Mouse (Mus musculus) kidney, postnatal 0 days (tissue): Measurements from ENCODE around the gene Angptl6. TPM values are rescaled to one million over a fixed set of nuclear protein-coding genes. Genes with fewer than 3 reads are reported as not detected.

ENCODE experiments used
- ATAC-seq: fragments of 200-750 bp; cut with Nextera tagmentation; replicated peaks from 2 replicates; pipeline ENCODE4 v1.8.0; 2017; ENCODE audit warnings: low read depth, moderate number of reproducible peaks, moderate TSS enrichment, moderate library complexity; ENCODE audit not compliant: low FRiP score
- DNase-seq: peaks from one replicate; pipeline ENCODE4 v3.0.0-alpha.2; 2016; ENCODE audit warnings: low spot score
- H3K27ac ChIP-seq: fragments of 300-500 bp; sonication (generic); 2 replicates; pipeline ENCODE4 v1.5.1; 2014; ENCODE audit warnings: mild to moderate bottlenecking
- H3K27me3 ChIP-seq: fragments of 300-500 bp; sonication (generic); 2 replicates; pipeline ENCODE4 v1.6.1; 2014; ENCODE audit warnings: low read length, mixed read lengths; ENCODE audit not compliant: insufficient read depth
- H3K36me3 ChIP-seq: fragments of 300-500 bp; sonication (generic); 2 replicates; pipeline ENCODE4 v1.6.1; 2014; ENCODE audit warnings: low read length, mixed read lengths; ENCODE audit not compliant: insufficient read depth
- H3K4me1 ChIP-seq: fragments of 300-500 bp; sonication (generic); replicated peaks from 2 replicates; pipeline ENCODE4 v1.6.1; 2014; ENCODE audit warnings: antibody characterized with exemption, low read length, mixed read lengths; ENCODE audit not compliant: insufficient read depth
- H3K4me2 ChIP-seq: fragments of 300-500 bp; sonication (generic); 2 replicates; pipeline ENCODE4 v1.6.1; 2014; ENCODE audit warnings: mild to moderate bottlenecking, low read length, moderate library complexity, mixed read lengths
- H3K4me3 ChIP-seq: fragments of 300-500 bp; sonication (generic); replicated peaks from 2 replicates; pipeline ENCODE4 v1.5.1; 2014; ENCODE audit warnings: low read depth, low read length
- H3K9ac ChIP-seq: fragments of 300-500 bp; sonication (generic); 2 replicates; pipeline ENCODE4 v1.6.1; 2014; ENCODE audit warnings: low read depth, low read length
- H3K9me3 ChIP-seq: fragments of 300-500 bp; sonication (generic); replicated peaks from 2 replicates; pipeline ENCODE4 v1.6.1; 2016; ENCODE audit warnings: low read length, inconsistent platforms, mixed read lengths
- CTCF ChIP-seq: IDR thresholded peaks from 2 replicates; pipeline ENCODE4 v1.5.1; 2016; ENCODE audit warnings: antibody characterized with exemption, low read depth, mild to moderate bottlenecking, moderate library complexity
- WGBS: fragments of 180-500 bp; shearing (Covaris S2); extraction: QIAGEN DNeasy Blood & Tissue Kit; methylation state at CpG from one replicate; pipeline ENCODE4 v1.1.7; 2014; 5-methylcytosine and 5-hydroxymethylcytosine counted together
- polyA plus RNA-seq: library from polyadenylated mRNA; unstranded; fragments of >200 nt; fragmentation: Nextera tagmentation; extraction: Ambion mirVana; gene quantifications from 2 replicates; pipeline ENCODE4 v1.2.1, GENCODE M21; 2015

The Angptl6 gene
- 2.5 and 2.6 TPM in 2 replicates for polyA plus RNA-seq

- ATAC-seq = no peak
- H3K36me3 ChIP-seq = no peaks in the 10 kb centered on the region
- peak within 1 kb of the TSS; percentile 27 for H3K4me3 ChIP-seq
- TF ChIP-seq CTCF = no peak
- peak within 1 kb of the TSS; percentile 60 for H3K9ac ChIP-seq
- no peak for DNase-seq
- H3K27me3 ChIP-seq = no peaks in the 10 kb centered on the region
- H3K4me1 ChIP-seq = no peaks in the 10 kb centered on the region
- H3K27ac ChIP-seq = peak within 1 kb of the TSS; percentile 78
- WGBS = 88% methylated on average over 13 of the region's 13 CpGs
- H3K9me3 ChIP-seq = no peaks in the 10 kb centered on the region
- peak within 1 kb of the TSS; percentile 57 for H3K4me2 ChIP-seq
Measured at GRCm38 (mm10) chr9:20879097-20879792, at the start of gene Angptl6. TSS of gene Angptl6 (minus strand) at chr9:20879727.

DNA sequence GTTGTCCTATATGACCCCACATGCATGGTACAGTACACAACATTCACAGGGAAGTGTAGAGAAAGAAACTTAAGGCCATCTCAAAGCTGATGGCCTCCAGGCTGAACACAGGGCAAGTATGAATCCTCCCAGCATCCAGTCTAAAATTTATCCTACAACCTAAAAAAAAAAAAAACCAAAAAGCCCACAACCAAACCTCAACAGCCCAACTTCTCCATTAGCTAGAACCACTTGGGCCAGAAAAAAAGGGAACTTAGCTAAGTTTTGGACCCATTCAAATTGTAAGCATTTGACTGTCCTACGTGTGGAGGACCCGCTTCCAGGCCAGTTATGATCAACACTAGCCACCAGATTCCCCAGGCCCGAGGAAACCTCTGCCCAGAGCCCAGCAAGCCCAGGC, 43.7 kb upstream of the Angptl6 start:
- 95% methylated on average over 3 of the region's 3 CpGs for WGBS

DNA sequence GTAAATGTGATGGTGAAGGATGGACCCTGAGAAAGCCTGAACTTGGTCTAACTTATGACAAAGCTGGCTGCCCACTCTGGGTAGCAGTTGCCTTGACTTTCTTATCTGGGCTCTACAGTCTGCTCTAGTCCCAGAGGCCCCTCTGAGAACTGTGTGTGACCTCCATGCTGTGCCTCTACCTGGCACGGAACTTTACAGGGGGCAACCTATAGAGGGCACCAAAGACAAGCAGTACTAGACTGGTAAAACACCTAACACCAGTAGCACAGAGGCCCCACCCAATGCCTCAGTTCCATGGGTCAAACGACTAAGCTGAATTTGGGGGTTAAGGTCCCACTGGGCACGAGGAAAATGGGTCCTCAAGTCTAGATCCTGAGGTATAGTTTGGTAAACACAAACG, 36.6 kb upstream of the Angptl6 start:
- 81% methylated on average over 4 of the region's 4 CpGs for WGBS
- no peak for DNase-seq
- Histone ChIP-seq H3K27ac (no peak overlapping the region), H3K4me1 (no peaks in the 10 kb centered on the region), H3K27me3 (no peaks in the 10 kb centered on the region), H3K9me3 (no peaks in the 10 kb centered on the region), H3K4me3 (no peak overlapping the region), H3K9ac (no peak overlapping the region), H3K36me3 (peaks cover 95% of the 10 kb centered on the region), H3K4me2 (no peak overlapping the region)
- ATAC-seq = no peak
- peak; percentile 60 for TF ChIP-seq CTCF

More for the DNA sequence above, 43.7 kb upstream of the Angptl6 start:
- Histone ChIP-seq H3K9ac (no peak overlapping the region), H3K4me3 (no peak overlapping the region), H3K27me3 (no peaks in the 10 kb centered on the region), H3K27ac (no peak overlapping the region), H3K9me3 (no peaks in the 10 kb centered on the region), H3K36me3 (peaks cover 90% of the 10 kb centered on the region), H3K4me2 (no peak overlapping the region), H3K4me1 (no peaks in the 10 kb centered on the region)
- DNase-seq (no peak), ATAC-seq (no peak)
- no peak for TF ChIP-seq CTCF

DNA sequence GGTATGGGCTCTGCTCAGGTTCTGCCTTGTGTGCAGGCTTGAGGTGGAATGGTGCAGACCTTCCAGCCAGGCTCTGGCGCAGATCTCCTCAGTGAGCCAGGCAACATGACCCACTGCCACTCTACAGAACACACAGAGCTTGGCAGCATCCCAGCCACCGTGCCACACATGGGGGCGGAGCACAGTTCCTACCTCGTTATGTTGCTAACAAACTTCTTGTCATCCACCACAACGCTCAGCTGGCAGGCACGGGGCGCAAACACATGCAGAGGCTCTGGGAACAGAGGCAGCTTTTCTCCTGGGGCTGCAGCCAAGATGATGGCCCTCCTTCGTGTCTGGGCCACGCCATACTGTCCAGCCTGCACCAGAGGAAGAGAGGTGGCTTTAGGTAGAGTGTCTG, 30.4 kb upstream of the Angptl6 start:
- Histone ChIP-seq H3K36me3 (peaks cover 90% of the 10 kb centered on the region), H3K4me2 (no peak overlapping the region), H3K9me3 (no peaks in the 10 kb centered on the region), H3K4me1 (no peaks in the 10 kb centered on the region), H3K27ac (no peak overlapping the region), H3K4me3 (no peak overlapping the region), H3K27me3 (no peaks in the 10 kb centered on the region), H3K9ac (no peak overlapping the region)
- no peak for TF ChIP-seq CTCF
- DNase-seq (no peak), ATAC-seq (no peak)
- 94% methylated on average over 9 of the region's 9 CpGs for WGBS

DNA sequence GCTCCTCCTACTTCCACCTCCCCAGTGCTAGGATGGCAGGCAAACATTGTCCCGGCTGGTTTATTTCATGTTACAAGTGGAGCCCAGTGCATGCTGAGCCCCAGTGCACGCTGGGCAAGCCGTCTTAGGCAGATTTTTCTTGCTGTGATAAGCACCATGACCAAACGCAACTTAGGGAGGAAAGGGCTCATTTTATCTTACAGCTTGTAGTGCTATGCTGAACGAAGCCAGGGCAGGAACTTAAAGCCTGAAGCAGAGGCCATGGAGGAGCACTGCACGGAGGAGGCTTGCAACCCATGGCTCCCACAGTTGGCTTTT, 22.6 kb upstream of the Angptl6 start:
- ATAC-seq = no peak
- H3K9me3 ChIP-seq = no peaks in the 10 kb centered on the region
- no peak overlapping the region for H3K9ac ChIP-seq
- peaks cover 16% of the 10 kb centered on the region; the same call in 1 of the 2 replicates for H3K36me3 ChIP-seq
- H3K4me1 ChIP-seq = peaks cover 6% of the 10 kb centered on the region
- DNase-seq = no peak
- H3K27me3 ChIP-seq = no peaks in the 10 kb centered on the region
- no peak overlapping the region for H3K27ac ChIP-seq
- TF ChIP-seq CTCF = no peak
- no peak overlapping the region for H3K4me3 ChIP-seq
- H3K4me2 ChIP-seq = no peak overlapping the region
- WGBS = 26% methylated on average over 6 of the region's 6 CpGs

DNA sequence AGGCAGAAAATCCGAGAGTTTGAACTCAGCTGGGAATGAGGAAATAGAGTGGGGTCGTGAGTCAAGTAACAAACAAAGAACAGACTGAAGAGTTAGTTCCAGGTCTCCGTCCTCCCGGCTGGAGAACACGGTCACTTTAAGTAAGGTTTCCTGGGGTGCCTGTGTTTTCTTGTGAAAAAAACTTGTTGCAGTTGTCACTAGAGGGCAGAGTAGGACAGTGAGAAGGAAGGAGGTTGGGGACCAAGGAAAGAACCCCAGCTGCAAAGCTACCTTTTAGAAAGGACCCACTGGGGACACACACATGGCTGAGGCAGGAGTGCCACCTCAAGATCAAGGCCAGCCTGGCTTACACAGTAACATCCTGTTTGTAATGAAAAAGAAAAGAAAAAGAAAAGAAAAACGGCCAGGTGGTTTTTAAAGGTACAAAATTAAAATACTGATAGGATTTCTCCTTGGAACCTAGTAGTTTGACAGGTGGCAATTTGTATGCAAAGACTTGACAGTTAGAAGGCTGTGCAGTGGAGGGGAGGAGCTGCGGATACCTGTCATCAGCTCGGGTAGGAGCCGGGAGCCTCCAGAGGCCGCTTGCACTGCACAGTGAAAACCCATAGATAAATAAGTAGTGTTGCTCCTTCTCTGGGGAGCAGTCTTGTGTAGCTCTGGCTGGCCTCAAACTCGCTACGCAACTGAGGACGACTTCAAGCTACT, 22.1 kb upstream of the Angptl6 start:
- no peak overlapping the region for H3K9ac ChIP-seq
- ATAC-seq (no peak), DNase-seq (peak; percentile 88)
- peaks cover 8% of the 10 kb centered on the region for H3K4me1 ChIP-seq
- TF ChIP-seq CTCF = peak; percentile 76
- no peak overlapping the region for H3K4me3 ChIP-seq
- no peak overlapping the region for H3K4me2 ChIP-seq
- 12% methylated on average over 13 of the region's 13 CpGs for WGBS
- H3K27ac ChIP-seq = no peak overlapping the region
- H3K9me3 ChIP-seq = no peaks in the 10 kb centered on the region
- peaks cover 12% of the 10 kb centered on the region; the same call in 1 of the 2 replicates for H3K36me3 ChIP-seq
- no peaks in the 10 kb centered on the region for H3K27me3 ChIP-seq
